In genomic region chr5:3488146-3488774, GRCm38 (mm10) we compare ENCODE assay signal across 14 mouse cellular contexts. TPM values are rescaled to one million over a fixed set of nuclear protein-coding genes. Genes with fewer than 3 reads are reported as not detected.
A peak's percentile ranks its signal among the peaks of the same experiment; 100 is the strongest.
DNase-seq lines count a peak whose midpoint lies in the region; ATAC-seq and TF ChIP-seq lines count a peak whose summit lies in the region.
"Had no signal": no experiment of that assay in that cellular context is flagged by ENCODE, and none has a peak within 500 bp of the region (broad histone marks: within the 10 kb centered on the region; RNA-seq: fewer than 3 reads in every experiment).

No protein-coding gene starts in this region.

- no peaks in the 10 kb centered on the region for H3K27me3 ChIP-seq in heart, embryonic 16.5 days (ENCODE audit: control insufficient read depth, insufficient read depth, low read length)
- H3K27me3 ChIP-seq in megakaryocyte, embryonic 14.5 days (replicated peaks), result no peaks in the 10 kb centered on the region
- no peaks in the 10 kb centered on the region for H3K27me3 ChIP-seq in liver, embryonic 11.5 days (replicated peaks; ENCODE audit: control insufficient read depth, insufficient read depth, low read length)
- no peaks in the 10 kb centered on the region for H3K27me3 ChIP-seq in stomach, postnatal 0 days (ENCODE audit: control insufficient read depth, insufficient read depth, low read length)
- H3K27me3 ChIP-seq: hindbrain, embryonic 13.5 days; midbrain, embryonic 12.5 days had no signal

- 55% methylated on average over 16 of the region's 16 CpGs for WGBS in heart, embryonic 16.5 days
- WGBS in liver, embryonic 11.5 days, result 60% methylated on average over 16 of the region's 16 CpGs
- WGBS in stomach, postnatal 0 days, result 53% methylated on average over 16 of the region's 16 CpGs

- no peak overlapping the region for H3K9ac ChIP-seq in heart, embryonic 16.5 days (ENCODE audit: low read length)
- H3K9ac ChIP-seq in liver, embryonic 11.5 days (ENCODE audit: low read depth, low read length), result no peak overlapping the region
- no peak overlapping the region for H3K9ac ChIP-seq in stomach, postnatal 0 days (ENCODE audit: low read length)
- H3K9ac ChIP-seq: hindbrain, embryonic 13.5 days; midbrain, embryonic 12.5 days had no signal

- no peaks in the 10 kb centered on the region; the same call in 1 of the 2 replicates for H3K9me3 ChIP-seq in heart, embryonic 16.5 days (replicated peaks; ENCODE audit: control insufficient read depth, low read length)
- no peaks in the 10 kb centered on the region for H3K9me3 ChIP-seq in megakaryocyte, embryonic 14.5 days
- no peaks in the 10 kb centered on the region for H3K9me3 ChIP-seq in liver, embryonic 11.5 days (ENCODE audit: control insufficient read depth, low read length)
- no peaks in the 10 kb centered on the region for H3K9me3 ChIP-seq in stomach, postnatal 0 days (ENCODE audit: control insufficient read depth, low read length)
- H3K9me3 ChIP-seq: hindbrain, embryonic 13.5 days; midbrain, embryonic 12.5 days had no signal

- no peak for TF ChIP-seq EP300 in stomach, postnatal 0 days (optimal IDR thresholded peaks at IDR 0.05)

- peaks cover 11% of the 10 kb centered on the region for H3K36me3 ChIP-seq in heart, embryonic 16.5 days (ENCODE audit: control insufficient read depth, insufficient read depth)
- peaks cover 60% of the 10 kb centered on the region for H3K36me3 ChIP-seq in megakaryocyte, embryonic 14.5 days (replicated peaks; ENCODE audit: low read length)
- no peaks in the 10 kb centered on the region for H3K36me3 ChIP-seq in liver, embryonic 11.5 days (ENCODE audit: control insufficient read depth, insufficient read depth, low read length)
- H3K36me3 ChIP-seq in stomach, postnatal 0 days (ENCODE audit: control insufficient read depth, insufficient read depth, low read length), result peaks cover 2% of the 10 kb centered on the region; the same call in 1 of the 2 replicates
- H3K36me3 ChIP-seq: hindbrain, embryonic 13.5 days; midbrain, embryonic 12.5 days had no signal

- ATAC-seq in heart, embryonic 16.5 days (replicated peaks; ENCODE audit: extremely low read depth, insufficient read depth, low FRiP score), result peak; percentile 15; the same call in 1 of the 2 replicates
- no peak for ATAC-seq in megakaryocyte, adult 5-6 weeks (ENCODE audit: poor library complexity, severe bottlenecking)
- ATAC-seq in liver, embryonic 11.5 days (replicated peaks; ENCODE audit: low FRiP score), result peak; percentile 24; the same call in 1 of the 2 replicates
- ATAC-seq in stomach, postnatal 0 days (ENCODE audit: low FRiP score, low TSS enrichment), result 0 out of 2 replicates have a peak, but pooled peaks have one; percentile 35
- ATAC-seq: CD4-positive, CD25-positive, alpha-beta regulatory T cell, adult 4 months had no signal

- H3K4me1 ChIP-seq in heart, embryonic 16.5 days (ENCODE audit: control insufficient read depth, insufficient read depth, low read length), result peaks cover 18% of the 10 kb centered on the region
- H3K4me1 ChIP-seq in megakaryocyte, embryonic 14.5 days, result peaks cover 96% of the 10 kb centered on the region
- peaks cover 7% of the 10 kb centered on the region; the same call in 1 of the 2 replicates for H3K4me1 ChIP-seq in liver, embryonic 11.5 days (replicated peaks; ENCODE audit: control insufficient read depth, insufficient read depth, low read length)
- no peaks in the 10 kb centered on the region for H3K4me1 ChIP-seq in stomach, postnatal 0 days (replicated peaks; ENCODE audit: control insufficient read depth, insufficient read depth)
- H3K4me1 ChIP-seq: hindbrain, embryonic 13.5 days; midbrain, embryonic 12.5 days had no signal

- H3K27ac ChIP-seq in heart, embryonic 16.5 days (ENCODE audit: low read length), result no peak overlapping the region
- no peak overlapping the region for H3K27ac ChIP-seq in liver, embryonic 11.5 days (ENCODE audit: low read depth, low read length)
- no peak overlapping the region for H3K27ac ChIP-seq in stomach, postnatal 0 days (replicated peaks)
- H3K27ac ChIP-seq: hindbrain, embryonic 13.5 days; midbrain, embryonic 12.5 days had no signal

- H3K4me3 ChIP-seq in heart, embryonic 16.5 days (ENCODE audit: low read length), result no peak overlapping the region
- peak overlapping the region; percentile 29 for H3K4me3 ChIP-seq in megakaryocyte, embryonic 14.5 days (replicated peaks)
- H3K4me3 ChIP-seq in liver, embryonic 11.5 days (ENCODE audit: low read depth, low read length), result no peak overlapping the region
- no peak overlapping the region for H3K4me3 ChIP-seq in stomach, postnatal 0 days (ENCODE audit: low read depth, low read length)
- H3K4me3 ChIP-seq: hindbrain, embryonic 13.5 days; midbrain, embryonic 12.5 days had no signal

- no peak for DNase-seq in heart, postnatal 36 days
- no peak for DNase-seq in liver, embryonic 11.5 days (ENCODE audit: low spot score)
- no peak for DNase-seq in stomach, postnatal 0 days (ENCODE audit: low spot score)
- DNase-seq in kidney, postnatal 36 days, result no peak
- DNase-seq: adrenal gland, postnatal 25 days; cerebellum, adult 8-10 months; gastrocnemius, postnatal 36 days; kidney, adult 2 months had no signal

- intact Hi-C loops in heart, postnatal 36 days (cut with DNase I), result no loop called here

- no peak for TF ChIP-seq CTCF in stomach, postnatal 0 days (IDR thresholded peaks at IDR 0.05; ENCODE audit: low read depth)

- no peak overlapping the region; the same call in 1 of the 2 replicates for H3K4me2 ChIP-seq in heart, embryonic 16.5 days (ENCODE audit: low read depth, low read length)
- H3K4me2 ChIP-seq in liver, embryonic 11.5 days, result no peak overlapping the region
- no peak overlapping the region for H3K4me2 ChIP-seq in stomach, postnatal 0 days (replicated peaks; ENCODE audit: low read depth)
- H3K4me2 ChIP-seq: hindbrain, embryonic 13.5 days; midbrain, embryonic 12.5 days had no signal

RNA-seq across cellular contexts. Expression of gene Fam133b, which starts 55.4 kb away (rescaled TPM):
- 15.2 TPM in 2 replicates for polyA plus RNA-seq in heart, embryonic 16.5 days (2015; fragmentation: Nextera tagmentation; extraction: Ambion mirVana)
- total RNA-seq in heart, postnatal 36 days (2021), result 10 to 100 TPM; 10.9 to 11.9 TPM
- 3.6 and 13.4 TPM in 2 replicates for polyA plus RNA-seq in megakaryocyte, embryonic 14.5 days (2012; ENCODE audit: insufficient read depth, low replicate concordance)
- total RNA-seq in megakaryocyte, adult 5-6 weeks (2015), result 37.1 and 39.5 TPM in 2 replicates
- 47.1 and 50.9 TPM in 2 replicates for total RNA-seq in megakaryocyte, adult 5-6 weeks (2017)
- 26.2 and 28.4 TPM in 2 replicates for polyA plus RNA-seq in liver, embryonic 11.5 days (2014; fragmentation: Nextera tagmentation; extraction: Ambion mirVana)
- 14.7 and 16.4 TPM in 2 replicates for polyA plus RNA-seq in stomach, postnatal 0 days (2015; fragmentation: Nextera tagmentation; extraction: Ambion mirVana)
